Mouse (Mus musculus) CD4-positive, CD25-positive, alpha-beta regulatory T cell, adult 2 months (primary cell): Measurements from ENCODE around the gene Lsg1.

ENCODE experiments used
- DNase-seq: peaks from one replicate; pipeline ENCODE4 v3.0.0-alpha.2; 2012; ENCODE audit warnings: low read depth, low spot score

Gene Lsg1

GRCm38 (mm10) chr16:30600431-30601045 is 13.1 kb upstream of the Lsg1 start:
- DNase-seq, result peak; percentile 42

- peak; percentile 85 for DNase-seq
Observed at GRCm38 (mm10) chr16:30599491-30600268, 12.3 kb upstream of the Lsg1 start, which contains the start of gene Fam43a. Gene Fam43a, plus strand, starts transcription at chr16:30599723.

- DNase-seq, result peak; percentile 90
Observed at GRCm38 (mm10) chr16:30596959-30597681, 9.7 kb upstream of the Lsg1 start.

- no peak for DNase-seq
Observed at GRCm38 (mm10) chr16:30595835-30596557, 8.6 kb upstream of the Lsg1 start.

GRCm38 (mm10) chr16:30595356-30595755 is 8.0 kb upstream of the Lsg1 start:
- DNase-seq, result no peak

- peak; percentile 42 for DNase-seq
Observed at GRCm38 (mm10) chr16:30591990-30592389, 4.6 kb upstream of the Lsg1 start.

- no peak for DNase-seq
Observed at GRCm38 (mm10) chr16:30590264-30591209, 3.1 kb upstream of the Lsg1 start.

GRCm38 (mm10) chr16:30586935-30587493 is 378 bp downstream of the Lsg1 start:
- no peak for DNase-seq

GRCm38 (mm10) chr16:30580765-30581164 is 6.6 kb downstream of the Lsg1 start:
- DNase-seq, result no peak

- no peak for DNase-seq
Observed at GRCm38 (mm10) chr16:30576392-30576791, 11.0 kb downstream of the Lsg1 start.

GRCm38 (mm10) chr16:30575815-30576214 is 11.6 kb downstream of the Lsg1 start:
- DNase-seq, result no peak

- DNase-seq, result no peak
Observed at GRCm38 (mm10) chr16:30572239-30572638, 15.2 kb downstream of the Lsg1 start.

GRCm38 (mm10) chr16:30571378-30571777 is 16.0 kb downstream of the Lsg1 start:
- DNase-seq, result no peak

- no peak for DNase-seq
Observed at GRCm38 (mm10) chr16:30570173-30570572, 17.2 kb downstream of the Lsg1 start.

GRCm38 (mm10) chr16:30565631-30566030 is 21.8 kb downstream of the Lsg1 start:
- DNase-seq, result no peak

- no peak for DNase-seq
Observed at GRCm38 (mm10) chr16:30560601-30561000, 26.8 kb downstream of the Lsg1 start.

- no peak for DNase-seq
Observed at GRCm38 (mm10) chr16:30559312-30559992, 27.9 kb downstream of the Lsg1 start.

- DNase-seq, result no peak
Observed at GRCm38 (mm10) chr16:30554109-30554508, 33.3 kb downstream of the Lsg1 start.

GRCm38 (mm10) chr16:30552621-30553338 is 34.6 kb downstream of the Lsg1 start:
- no peak for DNase-seq
